Mouse (Mus musculus) CH12.LX (cell line): Measurements from ENCODE around the gene Plekha5.

Source experiments
- CTCF ChIP-seq, 2 experiments: IDR thresholded peaks in 1 of 2; conservative IDR thresholded peaks in 1 of 2; 2 replicates each; pipeline ENCODE4 v1.5.1; 2011 to 2012; ENCODE audit warnings: low read depth in 2 of 2, low read length in 2 of 2, improper control_type of control experiment in 1 of 2, inconsistent platforms in 1 of 2, mild to moderate bottlenecking in 1 of 2, moderate library complexity in 1 of 2
- HCFC1 ChIP-seq: IDR thresholded peaks from 2 replicates; pipeline ENCODE4 v1.6.1; 2012; ENCODE audit warnings: low read depth, mild to moderate bottlenecking, inconsistent platforms, low read length, improper control_type of control experiment
- MAFK ChIP-seq: IDR thresholded peaks from 2 replicates; pipeline ENCODE4 v1.6.1; 2011; ENCODE audit warnings: low read length, improper control_type of control experiment; ENCODE audit not compliant: insufficient replicate concordance
- MEF2A ChIP-seq: IDR thresholded peaks from 2 replicates; pipeline ENCODE4 v1.6.1; 2014; ENCODE audit warnings: low read depth, mild to moderate bottlenecking, inconsistent platforms, low read length, improper control_type of control experiment, borderline replicate concordance
- SIN3A ChIP-seq: IDR thresholded peaks from 2 replicates; pipeline ENCODE4 v1.6.1; 2012; ENCODE audit warnings: low read length, improper control_type of control experiment, inconsistent platforms

- peak; percentile 78 to 83 for TF ChIP-seq CTCF (conservative IDR thresholded peaks at IDR 0.05 in 1 of 2, IDR thresholded peaks at IDR 0.05 in 1 of 2; ENCODE audit: low read depth in 2 of 2, low read length in 2 of 2)
- TF ChIP-seq SIN3A = no peak
- no peak for TF ChIP-seq MAFK
- TF ChIP-seq MEF2A = no peak
- no peak for TF ChIP-seq HCFC1
Measured at GRCm38 (mm10) chr6:140517188-140517587, 93.3 kb downstream of the Plekha5 start.
